Mouse (Mus musculus) testis, postnatal 10 days (tissue): ENCODE data around the gene Clec4a1.

Source experiments
- DNase-seq: peaks from one replicate; pipeline ENCODE4 v3.0.0; 2021; ENCODE audit warnings: low spot score

Clec4a1 gene

GRCm38 (mm10) chr6:122921451-122921850, at the start of gene Clec4a1:
Clec4a1 (plus strand) TSS chr6:122921848.
- DNase-seq = no peak

GRCm38 (mm10) chr6:122872800-122873199, 48.8 kb upstream of the Clec4a1 start:
- no peak for DNase-seq

GRCm38 (mm10) chr6:122873871-122874719, 47.6 kb upstream of the Clec4a1 start, which contains the start of gene Necap1:
Necap1 (plus strand) TSS chr6:122874474.
- peak; percentile 99 for DNase-seq

- no peak for DNase-seq
Observed at GRCm38 (mm10) chr6:122874720-122875389, 46.8 kb upstream of the Clec4a1 start.

GRCm38 (mm10) chr6:122879141-122879735, 42.4 kb upstream of the Clec4a1 start:
- no peak for DNase-seq

GRCm38 (mm10) chr6:122879781-122880505, 41.7 kb upstream of the Clec4a1 start:
- DNase-seq = no peak

GRCm38 (mm10) chr6:122881287-122881686, 40.4 kb upstream of the Clec4a1 start:
- DNase-seq = no peak

- DNase-seq = peak; percentile 19
Observed at GRCm38 (mm10) chr6:122883603-122884002, 38.0 kb upstream of the Clec4a1 start.

GRCm38 (mm10) chr6:122889599-122889998, 32.0 kb upstream of the Clec4a1 start:
- DNase-seq = peak; percentile 12

- peak; percentile 83 for DNase-seq
Observed at GRCm38 (mm10) chr6:122892442-122893049, 29.1 kb upstream of the Clec4a1 start.

GRCm38 (mm10) chr6:122919922-122920321, 1.7 kb upstream of the Clec4a1 start:
- DNase-seq = no peak

GRCm38 (mm10) chr6:122934845-122935244, 13.2 kb downstream of the Clec4a1 start:
- no peak for DNase-seq

- DNase-seq = no peak
Observed at GRCm38 (mm10) chr6:122939618-122940017, 18.0 kb downstream of the Clec4a1 start.

GRCm38 (mm10) chr6:122946760-122947159, 25.1 kb downstream of the Clec4a1 start:
- no peak for DNase-seq

GRCm38 (mm10) chr6:122952401-122952800, 30.8 kb downstream of the Clec4a1 start, which contains the start of gene Clec4a3:
Clec4a3 (plus strand) TSS chr6:122952515.
- no peak for DNase-seq

- DNase-seq = no peak
Observed at GRCm38 (mm10) chr6:122964562-122964961, 42.9 kb downstream of the Clec4a1 start.

- no peak for DNase-seq
Observed at GRCm38 (mm10) chr6:122969048-122969447, 47.4 kb downstream of the Clec4a1 start.
